Mouse (Mus musculus) limb, embryonic 11.5 days (tissue): ENCODE measurements around the gene Tmpo. TPM values are rescaled to one million over a fixed set of nuclear protein-coding genes. Genes with fewer than 3 reads are reported as not detected.

Experiments used
- ATAC-seq: fragments of 200-750 bp; cut with Nextera tagmentation; 2 replicates; pipeline ENCODE4 v1.8.0; 2017; ENCODE audit warnings: low read depth; ENCODE audit not compliant: insufficient number of reproducible peaks, low FRiP score, low TSS enrichment
- DNase-seq: peaks from one replicate; pipeline ENCODE4 v3.0.0-alpha.2; 2015; ENCODE audit warnings: low spot score
- H3K27ac ChIP-seq: fragments of 300-500 bp; sonication (generic); replicated peaks from 2 replicates; pipeline ENCODE4 v1.5.1; 2014; ENCODE audit warnings: low read depth, mild to moderate bottlenecking, low read length
- H3K27me3 ChIP-seq: fragments of 300-500 bp; sonication (generic); 2 replicates; pipeline ENCODE4 v1.6.1; 2014; ENCODE audit warnings: mild to moderate bottlenecking, low read length, mixed read lengths; ENCODE audit not compliant: control insufficient read depth, insufficient read depth
- H3K36me3 ChIP-seq: fragments of 300-500 bp; sonication (generic); 2 replicates; pipeline ENCODE4 v1.6.1; 2014; ENCODE audit warnings: mild to moderate bottlenecking, low read length, moderate library complexity, mixed read lengths; ENCODE audit not compliant: control insufficient read depth, insufficient read depth
- H3K4me1 ChIP-seq: fragments of 300-500 bp; sonication (generic); 2 replicates; pipeline ENCODE4 v1.6.1; 2014; ENCODE audit warnings: low read length, mixed read lengths; ENCODE audit not compliant: control insufficient read depth, insufficient read depth
- H3K4me2 ChIP-seq: fragments of 300-500 bp; sonication (generic); 2 replicates; pipeline ENCODE4 v1.6.1; 2014; ENCODE audit warnings: low read depth, mild to moderate bottlenecking, moderate library complexity; ENCODE audit not compliant: severe bottlenecking
- H3K4me3 ChIP-seq: fragments of 300-500 bp; sonication (generic); 2 replicates; pipeline ENCODE4 v1.5.1; 2014; ENCODE audit warnings: low read depth, low read length
- H3K9ac ChIP-seq: fragments of 300-500 bp; sonication (generic); 2 replicates; pipeline ENCODE4 v1.6.1; 2014; ENCODE audit warnings: mild to moderate bottlenecking, low read length
- H3K9me3 ChIP-seq: fragments of 300-500 bp; sonication (generic); 2 replicates; pipeline ENCODE4 v1.6.1; 2016; ENCODE audit warnings: low read length; ENCODE audit not compliant: control insufficient read depth
- WGBS: fragments of 180-500 bp; shearing (Covaris S2); extraction: QIAGEN DNeasy Blood & Tissue Kit; methylation state at CpG from one replicate; pipeline ENCODE4 v1.1.7; 2014; 5-methylcytosine and 5-hydroxymethylcytosine counted together
- polyA plus RNA-seq: library from polyadenylated mRNA; unstranded; fragments of >200 nt; fragmentation: Nextera tagmentation; extraction: Ambion mirVana; gene quantifications from 2 replicates; pipeline ENCODE4 v1.2.1, GENCODE M21; 2014

Tmpo gene
- polyA plus RNA-seq, result 359 and 371 TPM in 2 replicates

DNA sequence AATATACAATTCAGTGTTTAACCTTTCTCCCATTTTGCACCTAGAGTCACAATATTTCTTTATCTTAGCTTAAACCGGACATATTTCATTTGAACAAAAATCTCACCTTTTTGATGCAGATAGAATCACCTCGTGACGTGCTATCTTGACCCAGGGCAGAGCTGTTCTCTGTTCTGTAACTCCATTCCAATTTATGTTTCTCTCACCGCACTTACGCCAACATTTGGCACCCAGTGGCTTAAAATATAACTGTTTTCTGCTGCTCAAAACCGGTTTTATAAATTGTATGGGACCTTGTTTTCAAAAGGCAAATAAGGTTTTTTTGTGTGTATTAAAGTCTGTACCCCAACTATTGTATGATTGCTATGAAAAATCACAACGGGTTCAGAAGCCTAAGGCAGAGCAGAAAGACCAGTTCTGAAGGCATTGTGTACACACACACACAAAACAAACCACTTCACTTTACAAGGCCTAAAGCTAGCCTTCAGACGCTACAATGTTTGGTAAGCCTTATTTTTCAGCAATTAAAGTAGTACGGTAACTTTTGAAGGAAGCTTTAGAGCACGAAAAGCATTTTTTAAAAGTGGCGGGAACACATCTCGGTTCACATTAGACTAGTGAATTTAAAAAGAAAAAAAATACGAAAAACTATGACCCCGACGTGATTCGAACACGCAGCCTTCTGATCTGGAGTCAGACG, at the start of gene Tmpo:
Gene Tmpo, minus strand, starts transcription at position 555 of the 700 bp plus-strand sequence.
- Histone ChIP-seq H3K36me3 (no peaks in the 10 kb centered on the region), H3K4me3 (peak within 1 kb of the TSS; percentile 36), H3K9ac (peak within 1 kb of the TSS; percentile 72), H3K9me3 (no peaks in the 10 kb centered on the region), H3K27ac (peak within 1 kb of the TSS; percentile 98), H3K27me3 (no peaks in the 10 kb centered on the region), H3K4me2 (peak within 1 kb of the TSS; percentile 36), H3K4me1 (no peaks in the 10 kb centered on the region; the same call in 1 of the 2 replicates)
- DNase-seq (no peak), ATAC-seq (no peak)
- 11% methylated on average over 18 of the region's 18 CpGs for WGBS

DNA sequence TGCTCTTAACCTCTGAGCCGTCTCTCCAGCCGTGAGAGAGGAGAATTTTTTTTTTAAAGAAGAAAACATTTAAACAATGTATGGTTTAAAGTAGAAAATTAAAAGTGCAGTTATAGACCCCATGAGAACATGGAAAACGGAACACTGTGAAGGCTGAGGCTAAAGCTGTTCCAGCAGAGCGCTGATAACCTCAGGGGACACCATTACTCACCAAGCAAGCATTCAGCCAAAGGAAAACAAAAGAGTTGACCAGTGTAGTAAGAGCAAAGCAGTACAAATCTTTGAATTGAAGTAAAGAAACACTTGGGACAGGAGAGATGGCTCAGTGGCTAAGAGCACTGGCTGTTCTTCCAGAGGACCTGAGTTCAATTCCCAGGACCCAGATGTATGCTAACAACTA, 49.3 kb upstream of the Tmpo start:
- 68% methylated on average over 4 of the region's 4 CpGs for WGBS
- ATAC-seq, result no peak

DNA sequence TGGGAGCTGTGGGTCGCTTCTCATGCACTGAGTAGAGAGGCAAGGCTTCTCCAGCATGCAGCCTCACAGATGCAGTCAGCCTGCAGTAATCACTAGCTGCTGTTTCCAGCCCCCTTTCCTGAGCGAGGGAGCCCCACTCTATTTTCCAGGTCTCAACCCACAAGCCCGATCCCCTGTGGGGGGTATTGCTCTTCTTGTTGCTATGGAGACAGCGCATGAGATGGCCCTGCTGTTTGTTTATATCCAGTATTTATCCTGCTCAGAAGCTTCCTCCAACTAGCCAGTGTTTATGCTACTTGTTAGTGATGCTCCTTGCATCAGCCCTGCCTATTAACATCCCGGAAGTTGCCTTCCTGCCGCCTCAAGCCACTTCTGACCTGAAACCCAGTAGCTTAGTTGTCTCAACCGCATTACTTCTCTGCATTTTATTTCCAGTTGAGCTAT, 48.4 kb upstream of the Tmpo start:
- H3K4me3 ChIP-seq, result no peak overlapping the region
- DNase-seq (peak; percentile 77), ATAC-seq (peak; percentile 79)
- WGBS, result 14% methylated on average over 7 of the region's 7 CpGs
- no peaks in the 10 kb centered on the region for H3K27me3 ChIP-seq
- H3K4me2 ChIP-seq, result peak overlapping the region; percentile 11; the same call in 1 of the 2 replicates
- H3K4me1 ChIP-seq, result peaks cover 14% of the 10 kb centered on the region
- H3K27ac ChIP-seq, result peak overlapping the region; percentile 52
- H3K9me3 ChIP-seq, result no peaks in the 10 kb centered on the region
- no peaks in the 10 kb centered on the region for H3K36me3 ChIP-seq
- H3K9ac ChIP-seq, result no peak overlapping the region

More for the DNA sequence above, 49.3 kb upstream of the Tmpo start:
- Histone ChIP-seq H3K27me3 (no peaks in the 10 kb centered on the region), H3K4me2 (no peak overlapping the region), H3K9ac (no peak overlapping the region), H3K27ac (no peak overlapping the region), H3K9me3 (no peaks in the 10 kb centered on the region), H3K4me1 (peaks cover 14% of the 10 kb centered on the region), H3K36me3 (no peaks in the 10 kb centered on the region), H3K4me3 (no peak overlapping the region)
- no peak for DNase-seq

DNA sequence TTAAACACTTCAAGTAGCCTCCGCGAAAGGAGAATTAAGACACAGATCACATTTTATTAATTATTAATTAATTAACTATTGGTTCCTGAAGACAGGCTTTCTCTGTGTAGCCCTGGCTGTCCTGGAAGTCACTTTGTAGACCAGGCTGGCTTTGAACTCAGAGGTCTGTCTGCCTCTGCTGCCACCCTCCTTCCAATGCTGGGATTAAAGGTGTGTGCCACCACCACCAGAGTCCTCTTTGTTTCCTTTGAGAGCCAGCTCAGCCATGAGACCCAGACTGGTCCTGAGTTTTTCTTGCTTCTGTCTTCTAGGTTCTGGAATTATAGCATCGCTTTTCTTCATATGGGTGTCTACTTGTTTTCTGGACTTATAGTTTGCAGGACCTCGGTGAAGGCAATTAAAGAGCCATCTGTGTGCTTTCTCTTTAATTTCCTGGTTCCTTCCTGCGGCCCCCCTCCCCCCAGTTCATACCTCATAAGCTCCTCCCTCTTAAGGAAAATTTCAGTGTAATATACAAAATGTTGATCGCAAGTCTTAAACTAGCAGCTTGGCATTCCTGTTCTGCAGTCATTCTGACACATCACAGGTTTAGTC, 47.9 kb upstream of the Tmpo start:
- H3K4me3 ChIP-seq, result no peak overlapping the region

DNA sequence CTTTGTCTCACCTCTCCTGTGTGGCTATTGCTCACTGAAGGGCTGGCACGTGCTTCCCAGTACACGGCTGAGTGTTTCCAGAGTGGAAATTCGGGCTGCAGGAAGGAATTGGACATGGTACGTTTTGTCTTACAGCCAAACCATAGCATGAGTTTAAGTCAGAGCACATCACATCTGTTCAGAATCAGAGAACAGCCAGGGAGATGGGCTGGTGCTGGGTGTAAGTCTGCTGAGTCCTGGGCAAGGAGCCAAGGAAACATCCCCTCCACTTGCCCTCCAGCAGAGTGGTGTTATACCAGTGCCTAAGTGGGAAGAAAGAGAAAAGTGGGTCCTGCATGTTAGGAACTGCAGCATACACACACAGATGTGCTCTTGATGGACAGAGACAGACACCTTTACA, 45.9 kb upstream of the Tmpo start:
- Histone ChIP-seq H3K4me2 (no peak overlapping the region), H3K4me3 (no peak overlapping the region), H3K27ac (no peak overlapping the region), H3K36me3 (no peaks in the 10 kb centered on the region), H3K27me3 (no peaks in the 10 kb centered on the region), H3K9ac (no peak overlapping the region), H3K4me1 (peaks cover 23% of the 10 kb centered on the region), H3K9me3 (no peaks in the 10 kb centered on the region)
- WGBS, result 69% methylated on average over 4 of the region's 4 CpGs
- 0 out of 2 replicates have a peak, but pooled peaks have one; percentile 28 for ATAC-seq
- DNase-seq, result no peak

More for the DNA sequence above, 47.9 kb upstream of the Tmpo start:
- Histone ChIP-seq H3K4me1 (peaks cover 14% of the 10 kb centered on the region), H3K4me2 (peak overlapping the region; percentile 11; the same call in 1 of the 2 replicates), H3K27me3 (no peaks in the 10 kb centered on the region), H3K9me3 (no peaks in the 10 kb centered on the region), H3K27ac (peak overlapping the region; percentile 52), H3K9ac (no peak overlapping the region), H3K36me3 (no peaks in the 10 kb centered on the region)
- 44% methylated on average over 6 of the region's 6 CpGs for WGBS
- ATAC-seq, result peak; percentile 22
- DNase-seq, result peak; percentile 50

DNA sequence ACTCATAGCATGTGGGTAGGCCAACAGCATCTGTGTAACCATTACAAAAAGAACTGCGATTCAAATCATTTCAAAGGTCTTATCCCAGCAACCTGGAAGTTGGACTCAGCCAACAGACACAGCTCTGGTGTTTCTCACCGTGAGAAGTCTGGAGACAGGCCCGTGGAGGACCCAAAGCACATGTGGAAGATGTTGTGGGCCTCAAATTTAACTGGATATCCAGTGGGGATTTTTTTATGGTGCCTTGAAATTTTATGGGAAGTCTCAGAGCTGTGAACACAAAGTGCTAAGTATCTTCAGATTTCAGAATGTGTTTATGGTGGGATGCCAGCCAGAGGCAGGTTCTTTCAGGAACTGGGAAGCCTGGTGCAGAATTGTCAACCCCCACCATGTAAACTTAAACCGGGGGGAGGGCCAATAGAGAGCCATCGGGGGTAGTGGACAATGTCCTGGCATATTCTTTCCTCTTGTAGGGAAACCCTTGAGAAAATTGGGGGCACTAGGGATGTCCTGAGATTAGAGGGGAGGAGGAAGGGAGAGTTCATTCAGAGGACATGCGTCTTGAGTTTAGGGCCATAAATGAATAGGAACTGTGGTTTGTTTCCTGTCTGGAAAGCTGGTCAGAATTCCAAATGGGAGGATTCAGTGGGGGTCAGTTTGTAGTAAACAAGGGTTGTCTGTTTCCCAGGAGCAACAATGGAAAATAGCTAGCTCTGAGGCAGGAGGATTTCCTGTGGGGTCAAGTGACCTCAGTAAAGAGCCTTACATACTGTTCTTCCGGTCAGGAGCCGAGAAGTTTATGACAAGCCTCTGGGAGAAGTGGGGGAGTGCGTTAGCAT, 41.5 kb upstream of the Tmpo start:
- H3K4me3 ChIP-seq, result no peak overlapping the region
- H3K4me1 ChIP-seq, result peaks cover 9% of the 10 kb centered on the region
- H3K9me3 ChIP-seq, result no peaks in the 10 kb centered on the region
- no peaks in the 10 kb centered on the region for H3K27me3 ChIP-seq
- H3K27ac ChIP-seq, result no peak overlapping the region; the same call in 1 of the 2 replicates
- H3K36me3 ChIP-seq, result no peaks in the 10 kb centered on the region
- H3K4me2 ChIP-seq, result no peak overlapping the region
- H3K9ac ChIP-seq, result no peak overlapping the region
- WGBS, result 27% methylated on average over 9 of the region's 9 CpGs
- DNase-seq (no peak), ATAC-seq (peak; percentile 55)

DNA sequence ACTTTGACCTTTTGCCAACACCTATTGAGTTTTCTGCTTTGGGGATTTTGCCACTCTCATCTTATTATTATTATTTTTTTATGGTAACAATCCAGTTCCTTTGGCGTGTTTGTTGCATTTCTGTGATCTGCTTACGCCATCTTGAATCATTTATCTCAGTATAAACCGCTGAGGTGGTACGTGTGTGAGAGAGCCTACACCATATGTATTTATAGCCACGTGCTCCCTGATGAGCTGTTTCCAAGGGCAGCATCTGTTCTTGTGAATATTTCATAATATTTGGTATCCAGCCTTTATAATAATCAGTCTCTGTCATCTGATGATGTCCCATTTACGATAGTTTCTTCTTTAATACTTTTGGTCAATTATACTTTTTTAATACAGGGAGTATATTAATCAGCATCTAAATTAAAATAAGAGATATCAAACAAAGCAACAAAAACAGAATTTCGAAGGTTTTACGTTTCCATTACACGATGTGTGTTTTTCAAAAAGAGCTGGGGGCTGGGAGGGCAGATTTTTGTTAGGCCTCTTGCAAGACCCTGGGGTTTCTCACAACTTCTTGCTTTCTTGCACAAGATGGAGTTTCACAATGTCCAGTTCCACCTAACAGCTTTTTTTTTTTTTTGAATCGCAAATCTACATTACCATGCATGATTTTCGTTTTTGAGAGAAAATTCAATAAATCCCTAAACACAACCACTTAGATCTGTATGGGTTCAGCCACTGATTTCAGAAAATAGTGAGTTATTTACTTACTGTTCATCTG, 28.0 kb upstream of the Tmpo start:
- no peaks in the 10 kb centered on the region for H3K36me3 ChIP-seq
- no peak overlapping the region for H3K4me3 ChIP-seq
- ATAC-seq (peak; percentile 65; the same call in 1 of the 2 replicates), DNase-seq (no peak)
- H3K9me3 ChIP-seq, result no peaks in the 10 kb centered on the region
- 74% methylated on average over 11 of the region's 11 CpGs for WGBS
- no peak overlapping the region for H3K27ac ChIP-seq
- H3K4me1 ChIP-seq, result no peaks in the 10 kb centered on the region; the same call in 1 of the 2 replicates
- no peak overlapping the region for H3K4me2 ChIP-seq
- no peaks in the 10 kb centered on the region for H3K27me3 ChIP-seq
- no peak overlapping the region for H3K9ac ChIP-seq
